Mouse (Mus musculus): ENCODE results near the gene Hist1h4h. TPM values are rescaled to one million over a fixed set of nuclear protein-coding genes. Genes with fewer than 3 reads are reported as not detected.

Hist1h4h gene
- polyA plus RNA-seq, 1 experiment = 39.5 TPM

DNA sequence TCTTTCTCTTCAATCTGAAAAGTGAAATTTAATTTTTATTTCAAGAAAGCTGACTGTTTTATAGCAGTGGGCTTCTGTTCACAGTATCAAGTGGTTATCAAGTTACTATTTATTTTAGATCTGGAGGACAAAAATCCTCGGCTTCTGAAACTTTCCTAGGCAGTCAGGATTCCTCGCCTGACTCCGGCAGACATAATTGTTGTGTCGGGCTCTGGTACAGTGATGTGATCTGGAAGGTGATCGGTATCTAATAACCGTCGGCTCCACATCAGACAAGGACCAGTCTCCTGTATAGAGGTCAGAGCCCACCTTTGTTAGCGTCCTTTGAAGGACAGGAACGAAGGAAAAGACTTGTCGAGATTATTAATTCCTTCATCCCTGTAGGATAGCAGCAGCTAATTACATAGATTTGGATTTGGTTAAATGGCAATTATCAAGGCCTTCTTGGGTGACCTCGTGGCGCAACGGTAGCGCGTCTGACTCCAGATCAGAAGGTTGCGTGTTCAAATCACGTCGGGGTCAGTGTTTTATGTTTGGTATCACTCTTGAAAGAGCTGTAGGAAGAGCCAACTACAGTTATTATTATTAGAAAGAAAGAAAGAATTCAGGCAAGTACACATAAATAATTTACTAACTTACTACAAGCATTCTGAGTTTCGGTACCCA is 33.1 kb upstream of the Hist1h4h start:
- TF ChIP-seq CTCF (IDR thresholded peaks at IDR 0.05; ENCODE audit: control insufficient read depth, insufficient read depth, low read length) (no peak), POLR2A (IDR thresholded peaks at IDR 0.05; ENCODE audit: borderline replicate concordance, control insufficient read depth, low read depth, low read length) (no peak)
- Histone ChIP-seq H3K4me1 (ENCODE audit: control insufficient read depth, insufficient read depth, low read length) (no peaks in the 10 kb centered on the region), H3K4me3 (replicated peaks; ENCODE audit: control insufficient read depth, low read depth, low read length) (no peak overlapping the region), H3K27ac (ENCODE audit: control insufficient read depth, insufficient read depth, low read depth, low read length, poor library complexity) (no peak overlapping the region)
- WGBS = 67% methylated on average over 19 of the region's 19 CpGs

DNA sequence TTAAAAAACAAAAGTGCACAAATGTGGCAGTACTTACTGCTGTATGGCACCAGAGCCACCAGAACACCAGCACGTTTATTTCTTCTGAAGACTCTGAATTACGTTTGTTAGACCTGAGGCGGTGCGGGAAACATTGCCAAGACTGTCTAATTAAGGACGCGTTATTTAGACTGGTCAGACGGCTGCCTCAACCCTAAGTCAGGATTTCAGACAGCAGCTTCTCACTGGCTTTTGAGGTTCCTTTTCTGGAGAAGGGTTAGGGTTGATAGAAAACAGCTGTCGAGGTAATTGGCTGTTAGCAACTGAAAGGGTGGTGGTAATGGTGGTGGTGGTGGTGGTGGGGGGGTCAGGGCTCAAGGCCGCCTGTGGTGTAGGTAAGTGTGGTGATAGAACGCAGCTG is 32.2 kb upstream of the Hist1h4h start:
- no peak for TF ChIP-seq CTCF (IDR thresholded peaks at IDR 0.05; ENCODE audit: control insufficient read depth, insufficient read depth, low read length)
- no peak for TF ChIP-seq POLR2A (IDR thresholded peaks at IDR 0.05; ENCODE audit: borderline replicate concordance, control insufficient read depth, low read depth, low read length)
- Histone ChIP-seq H3K4me3 (replicated peaks; ENCODE audit: control insufficient read depth, low read depth, low read length) (no peak overlapping the region), H3K27ac (ENCODE audit: control insufficient read depth, insufficient read depth, low read depth, low read length, poor library complexity) (no peak overlapping the region), H3K4me1 (ENCODE audit: control insufficient read depth, insufficient read depth, low read length) (no peaks in the 10 kb centered on the region)
- 45% methylated on average over 10 of the region's 10 CpGs for WGBS

DNA sequence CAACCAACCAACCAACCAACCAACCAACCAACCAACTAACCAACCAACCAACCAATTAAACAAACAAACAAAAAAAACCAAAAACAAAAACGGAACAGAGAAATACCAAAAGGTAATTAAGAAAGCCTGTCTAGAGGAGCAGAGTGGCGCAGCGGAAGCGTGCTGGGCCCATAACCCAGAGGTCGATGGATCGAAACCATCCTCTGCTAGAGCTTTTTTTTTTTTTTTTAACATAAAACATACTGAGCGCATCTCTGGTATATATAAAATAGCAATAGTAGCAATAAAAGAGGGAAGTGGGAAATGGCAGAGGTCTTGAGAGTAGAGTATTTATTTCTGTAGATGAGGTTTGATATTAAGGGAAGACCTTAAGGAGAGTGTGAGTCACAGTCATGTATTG is 30.9 kb upstream of the Hist1h4h start:
- 69% methylated on average over 7 of the region's 7 CpGs for WGBS
- H3K4me1 ChIP-seq (ENCODE audit: control insufficient read depth, insufficient read depth, low read length) = no peaks in the 10 kb centered on the region; the same call in 1 of the 2 replicates

DNA sequence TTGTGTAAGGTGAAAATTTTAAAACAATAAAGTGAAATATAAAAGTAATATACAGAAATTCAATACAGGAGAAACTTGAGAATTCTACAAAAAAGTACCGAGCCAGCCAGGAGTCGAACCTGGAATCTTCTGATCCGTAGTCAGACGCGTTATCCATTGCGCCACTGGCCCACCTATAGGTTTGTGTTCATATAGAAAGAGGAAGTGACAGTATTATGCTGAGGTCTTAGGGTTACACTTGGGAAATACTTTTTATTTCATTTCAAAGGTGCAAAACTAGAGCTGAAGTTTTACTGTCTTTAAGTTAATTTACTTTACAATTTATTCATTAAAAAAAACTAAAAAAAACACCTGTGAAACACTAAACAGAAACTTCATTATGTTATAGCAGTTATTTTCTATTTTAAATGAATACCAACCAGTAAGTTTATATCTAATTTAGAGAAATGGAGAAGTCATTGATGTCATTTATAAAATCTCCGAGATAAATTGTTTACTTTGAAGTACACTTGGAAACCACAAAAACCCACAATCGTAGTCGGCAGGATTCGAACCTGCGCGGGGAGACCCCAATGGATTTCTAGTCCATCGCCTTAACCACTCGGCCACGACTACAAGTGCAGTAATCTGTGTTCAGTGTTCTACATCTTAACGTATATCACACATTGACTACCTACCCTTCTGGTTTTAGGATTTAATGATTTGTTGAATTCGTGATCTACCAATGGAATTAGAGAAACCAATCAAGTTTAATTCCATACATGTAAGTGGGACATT is 30.2 kb upstream of the Hist1h4h start:
- TF ChIP-seq POLR2A (IDR thresholded peaks at IDR 0.05; ENCODE audit: borderline replicate concordance, control insufficient read depth, low read depth, low read length) (no peak), CTCF (IDR thresholded peaks at IDR 0.05; ENCODE audit: control insufficient read depth, insufficient read depth, low read length) (no peak)
- no peaks in the 10 kb centered on the region; the same call in 1 of the 2 replicates for H3K4me1 ChIP-seq (ENCODE audit: control insufficient read depth, insufficient read depth, low read length)
- H3K27ac ChIP-seq (ENCODE audit: control insufficient read depth, insufficient read depth, low read depth, low read length, poor library complexity) = no peak overlapping the region
- 12% methylated on average over 17 of the region's 17 CpGs for WGBS
- no peak overlapping the region for H3K4me3 ChIP-seq (replicated peaks; ENCODE audit: control insufficient read depth, low read depth, low read length)

More for the DNA sequence above, 30.9 kb upstream of the Hist1h4h start:
- TF ChIP-seq CTCF (IDR thresholded peaks at IDR 0.05; ENCODE audit: control insufficient read depth, insufficient read depth, low read length) = no peak
- no peak for TF ChIP-seq POLR2A (IDR thresholded peaks at IDR 0.05; ENCODE audit: borderline replicate concordance, control insufficient read depth, low read depth, low read length)
- no peak overlapping the region for H3K4me3 ChIP-seq (replicated peaks; ENCODE audit: control insufficient read depth, low read depth, low read length)
- H3K27ac ChIP-seq (ENCODE audit: control insufficient read depth, insufficient read depth, low read depth, low read length, poor library complexity) = no peak overlapping the region

DNA sequence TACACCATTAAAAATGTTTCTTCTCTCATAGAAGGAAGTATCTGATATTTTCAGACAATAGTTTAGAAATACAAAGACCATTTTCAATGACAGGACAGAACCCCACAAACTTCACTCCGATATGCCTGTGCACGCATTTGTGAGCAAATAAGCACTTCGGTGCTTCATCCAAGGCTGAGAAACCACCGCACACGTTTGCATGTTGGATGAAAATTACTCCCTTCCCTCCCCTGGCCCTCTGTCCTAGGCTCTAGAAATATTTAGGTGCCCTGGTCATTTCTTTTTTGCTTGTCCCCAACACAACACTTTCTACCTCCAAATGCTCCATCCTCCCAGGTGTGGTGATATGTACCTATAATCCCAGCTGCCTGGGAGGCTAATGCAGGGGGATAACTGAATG is 29.3 kb upstream of the Hist1h4h start:
- WGBS = 64% methylated on average over 5 of the region's 5 CpGs
- H3K4me1 ChIP-seq (ENCODE audit: control insufficient read depth, insufficient read depth, low read length) = no peaks in the 10 kb centered on the region; the same call in 1 of the 2 replicates
- TF ChIP-seq CTCF (IDR thresholded peaks at IDR 0.05; ENCODE audit: control insufficient read depth, insufficient read depth, low read length) (no peak), POLR2A (IDR thresholded peaks at IDR 0.05; ENCODE audit: borderline replicate concordance, control insufficient read depth, low read depth, low read length) (no peak)
- no peak overlapping the region for H3K27ac ChIP-seq (ENCODE audit: control insufficient read depth, insufficient read depth, low read depth, low read length, poor library complexity)
- H3K4me3 ChIP-seq (replicated peaks; ENCODE audit: control insufficient read depth, low read depth, low read length) = no peak overlapping the region

DNA sequence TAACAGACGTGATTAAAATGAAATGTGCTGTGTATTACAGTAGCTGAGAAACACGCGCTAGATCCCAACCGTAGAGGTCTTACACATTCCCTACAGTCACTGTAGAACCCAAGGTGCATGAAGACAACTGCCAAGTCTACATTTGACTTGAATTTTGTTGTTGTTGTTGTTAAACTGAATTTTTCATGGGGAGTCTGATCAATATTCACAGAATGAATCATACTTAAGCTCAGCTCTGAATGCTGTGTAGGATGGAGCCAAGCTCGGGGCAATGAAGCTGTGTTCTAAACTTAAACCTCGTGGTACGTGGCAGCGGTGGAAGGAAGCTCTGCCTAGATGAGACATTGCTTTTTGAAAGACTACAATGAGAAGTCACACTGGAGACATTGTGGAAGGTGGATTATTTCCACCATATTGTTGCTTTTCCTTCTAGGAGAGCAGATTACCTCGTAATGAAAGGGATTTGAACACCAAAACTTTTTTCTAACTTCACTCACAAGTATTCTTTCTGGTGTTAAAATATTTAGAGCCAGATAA is 28.8 kb upstream of the Hist1h4h start:
- no peak for TF ChIP-seq CTCF (IDR thresholded peaks at IDR 0.05; ENCODE audit: control insufficient read depth, insufficient read depth, low read length)
- TF ChIP-seq POLR2A (IDR thresholded peaks at IDR 0.05; ENCODE audit: borderline replicate concordance, control insufficient read depth, low read depth, low read length) = no peak
- no peaks in the 10 kb centered on the region; the same call in 1 of the 2 replicates for H3K4me1 ChIP-seq (ENCODE audit: control insufficient read depth, insufficient read depth, low read length)
- H3K4me3 ChIP-seq (replicated peaks; ENCODE audit: control insufficient read depth, low read depth, low read length) = no peak overlapping the region
- H3K27ac ChIP-seq (ENCODE audit: control insufficient read depth, insufficient read depth, low read depth, low read length, poor library complexity) = no peak overlapping the region
- WGBS = 76% methylated on average over 9 of the region's 9 CpGs

DNA sequence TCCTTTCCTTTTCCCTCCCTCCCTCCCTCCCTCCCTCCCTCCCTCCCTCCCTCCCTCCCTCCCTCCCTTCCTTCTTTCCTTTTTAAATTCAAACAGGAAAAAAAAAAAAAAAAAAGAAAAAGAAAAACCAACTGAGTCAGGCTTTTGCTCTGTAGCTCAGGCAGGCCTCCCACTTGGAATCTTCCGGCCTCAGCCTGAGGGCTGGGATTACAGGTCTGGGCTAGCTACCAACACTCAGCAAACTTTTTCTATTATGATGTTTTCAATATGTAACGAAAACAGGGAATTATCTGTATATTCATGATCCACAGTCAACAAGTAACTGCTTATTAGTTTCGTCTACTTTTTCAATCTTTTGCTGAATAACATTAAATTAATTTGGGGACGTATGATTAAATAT is 27.9 kb upstream of the Hist1h4h start:
- WGBS = 86% methylated on average over 4 of the region's 4 CpGs
- TF ChIP-seq CTCF (IDR thresholded peaks at IDR 0.05; ENCODE audit: control insufficient read depth, insufficient read depth, low read length) (no peak), POLR2A (IDR thresholded peaks at IDR 0.05; ENCODE audit: borderline replicate concordance, control insufficient read depth, low read depth, low read length) (no peak)
- H3K27ac ChIP-seq (ENCODE audit: control insufficient read depth, insufficient read depth, low read depth, low read length, poor library complexity) = no peak overlapping the region
- no peaks in the 10 kb centered on the region; the same call in 1 of the 2 replicates for H3K4me1 ChIP-seq (ENCODE audit: control insufficient read depth, insufficient read depth, low read length)
- no peak overlapping the region for H3K4me3 ChIP-seq (replicated peaks; ENCODE audit: control insufficient read depth, low read depth, low read length)

DNA sequence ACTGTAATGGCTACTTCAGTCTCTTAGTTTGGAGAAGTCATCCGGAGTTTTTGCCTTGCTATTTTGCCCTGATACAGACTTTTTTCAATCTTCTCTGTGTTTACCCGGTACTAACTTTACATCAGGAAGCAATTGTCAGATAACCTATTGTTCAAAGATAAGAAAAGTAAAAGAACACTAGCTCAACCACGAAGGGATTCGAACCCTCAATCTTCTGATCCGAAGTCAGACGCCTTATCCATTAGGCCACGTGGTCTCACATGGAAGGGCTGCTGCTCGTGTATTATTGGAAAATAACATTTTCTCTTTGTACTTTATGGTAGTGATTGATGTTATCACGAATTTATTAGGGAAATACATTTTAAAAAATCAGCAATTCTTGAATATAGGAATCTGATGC is 27.1 kb upstream of the Hist1h4h start:
- 9% methylated on average over 9 of the region's 9 CpGs for WGBS
- TF ChIP-seq POLR2A (IDR thresholded peaks at IDR 0.05; ENCODE audit: borderline replicate concordance, control insufficient read depth, low read depth, low read length) = no peak
- TF ChIP-seq CTCF (IDR thresholded peaks at IDR 0.05; ENCODE audit: control insufficient read depth, insufficient read depth, low read length) = no peak
- H3K4me3 ChIP-seq (replicated peaks; ENCODE audit: control insufficient read depth, low read depth, low read length) = no peak overlapping the region
- no peaks in the 10 kb centered on the region; the same call in 1 of the 2 replicates for H3K4me1 ChIP-seq (ENCODE audit: control insufficient read depth, insufficient read depth, low read length)
- no peak overlapping the region for H3K27ac ChIP-seq (ENCODE audit: control insufficient read depth, insufficient read depth, low read depth, low read length, poor library complexity)
